Mouse (Mus musculus): ENCODE results near the gene Krt4.

DNA sequence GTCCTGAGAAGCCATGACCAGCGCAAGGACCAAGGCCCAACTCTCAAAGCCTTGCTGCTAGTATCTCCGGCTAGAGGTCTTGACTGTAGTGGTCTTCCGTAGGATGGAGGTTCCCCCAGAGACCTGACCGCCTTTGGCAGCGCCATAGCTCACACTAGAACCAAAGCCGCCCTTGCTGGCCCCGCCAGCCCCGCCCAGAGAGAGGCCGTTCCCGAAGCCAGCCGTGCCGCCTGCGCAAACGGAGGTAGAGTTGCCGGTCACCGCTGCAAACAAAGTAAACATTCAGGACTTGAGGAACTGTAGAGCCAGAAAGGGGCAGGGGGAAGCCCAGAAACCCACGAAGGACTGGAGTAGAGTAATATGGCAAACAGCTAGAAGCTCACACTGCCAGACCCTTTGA is 5.1 kb upstream of the Krt4 start:
- TF ChIP-seq ZNF384 (IDR thresholded peaks at IDR 0.05; ENCODE audit: low read depth, low read length), result no peak
- TF ChIP-seq HCFC1 (IDR thresholded peaks at IDR 0.05; ENCODE audit: borderline replicate concordance, insufficient read depth, low read length), result no peak
- no peak for TF ChIP-seq CHD2 (IDR thresholded peaks at IDR 0.05; ENCODE audit: low read depth, low read length)
- no peak for TF ChIP-seq MAFK (IDR thresholded peaks at IDR 0.05; ENCODE audit: insufficient read depth, low read depth, low read length)
- TF ChIP-seq ZC3H11A (IDR thresholded peaks at IDR 0.05; ENCODE audit: borderline replicate concordance, low read depth, low read length), result no peak
